Comparison of ENCODE assay signal across 8 mouse cellular contexts in genomic region chr11:72488753-72489271, GRCm38 (mm10). TPM values are rescaled to one million over a fixed set of nuclear protein-coding genes. Genes with fewer than 3 reads are reported as not detected.
A peak's percentile ranks its signal among the peaks of the same experiment; 100 is the strongest.
DNase-seq lines count a peak whose midpoint lies in the region; ATAC-seq and TF ChIP-seq lines count a peak whose summit lies in the region.

No protein-coding gene starts in this region.

- ATAC-seq in heart, embryonic 13.5 days (ENCODE audit: extremely low read depth, insufficient number of reproducible peaks, low FRiP score, low TSS enrichment) = no peak
- ATAC-seq in megakaryocyte, adult 5-6 weeks (ENCODE audit: poor library complexity, severe bottlenecking) = peak; percentile 23
- ATAC-seq in inflammation-experienced regulatory T-cells, adult 6 months = no peak

- H3K4me3 ChIP-seq in testis, adult 2 months (ENCODE audit: control insufficient read depth, low read depth, low read length) = peak overlapping the region; percentile 64
- peak overlapping the region; percentile 71 for H3K4me3 ChIP-seq in heart, embryonic 13.5 days

- H3K27ac ChIP-seq in testis, adult 2 months (ENCODE audit: control insufficient read depth, insufficient read depth, low read depth, low read length) = no peak overlapping the region
- H3K27ac ChIP-seq in heart, embryonic 13.5 days (replicated peaks) = no peak overlapping the region

- no peak for TF ChIP-seq POLR2A in testis, adult 2 months (IDR thresholded peaks at IDR 0.05; ENCODE audit: control insufficient read depth, low read depth, low read length)

- no peaks in the 10 kb centered on the region for H3K27me3 ChIP-seq in testis, adult 2 months (ENCODE audit: control insufficient read depth, insufficient read depth, low read length)
- H3K27me3 ChIP-seq in heart, embryonic 13.5 days (replicated peaks) = peaks cover 78% of the 10 kb centered on the region

- DNase-seq in testis, postnatal 10 days (ENCODE audit: low spot score) = no peak
- DNase-seq in embryo, embryonic 10 days (ENCODE audit: low spot score) = peak; percentile 35
- DNase-seq in layer of hippocampus, postnatal 25 days (ENCODE audit: extremely low spot score in 1 of 2, low spot score in 1 of 2) = peak; percentile 56 to 63
- DNase-seq in right cerebral cortex, postnatal 4 days = peak; percentile 79

- peak overlapping the region; percentile 90 for H3K4me2 ChIP-seq in heart, embryonic 13.5 days

- H3K9me3 ChIP-seq in heart, embryonic 13.5 days = no peaks in the 10 kb centered on the region

- H3K9ac ChIP-seq in heart, embryonic 13.5 days = peak overlapping the region; percentile 83

- 1% methylated on average over 38 of the region's 38 CpGs for WGBS in heart, embryonic 13.5 days

- H3K36me3 ChIP-seq in testis, adult 2 months (ENCODE audit: control insufficient read depth, insufficient read depth, low read length) = no peaks in the 10 kb centered on the region
- H3K36me3 ChIP-seq in heart, embryonic 13.5 days = no peaks in the 10 kb centered on the region

- TF ChIP-seq CTCF in testis, adult 2 months (IDR thresholded peaks at IDR 0.05; ENCODE audit: control insufficient read depth, insufficient read depth, insufficient replicate concordance, low read depth, low read length) = no peak

- H3K4me1 ChIP-seq in testis, adult 2 months (ENCODE audit: control insufficient read depth, insufficient read depth, low read length) = peaks cover 12% of the 10 kb centered on the region
- H3K4me1 ChIP-seq in heart, embryonic 13.5 days = peaks cover 45% of the 10 kb centered on the region

RNA-seq across cellular contexts. Expression of gene Spns2, which starts 0.9 kb away (rescaled TPM):
- 11.4 and 12.1 TPM in 2 replicates for polyA plus RNA-seq in testis, adult 2 months (2012; rRNA removed)
- 1.9 and 2.4 TPM in 2 replicates for polyA plus RNA-seq in heart, embryonic 13.5 days (2015; fragmentation: Nextera tagmentation; extraction: Ambion mirVana)
- 10 to 100 TPM; 95.8 to 97.0 TPM for total RNA-seq in layer of hippocampus, postnatal 25 days (2021)
- 2.8 and 2.9 TPM in 2 replicates for total RNA-seq in megakaryocyte, adult 5-6 weeks (2015)
- 0.15 and 4.8 TPM in 2 replicates for total RNA-seq in megakaryocyte, adult 5-6 weeks (2017)
- not detected for polyA plus RNA-seq in inflammation-experienced regulatory T-cells, adult 6 months (2017; shearing (Covaris generic))

RNA-seq across cellular contexts. Expression of gene Mybbp1a, which starts 47.7 kb away (rescaled TPM):
- 13.6 and 14.0 TPM in 2 replicates for polyA plus RNA-seq in testis, adult 2 months (2012; rRNA removed)
- polyA plus RNA-seq in heart, embryonic 13.5 days (2015; fragmentation: Nextera tagmentation; extraction: Ambion mirVana) = 82.3 and 88.2 TPM in 2 replicates
- total RNA-seq in layer of hippocampus, postnatal 25 days (2021) = 10 to 100 TPM; 48.3 to 54.0 TPM
- total RNA-seq in megakaryocyte, adult 5-6 weeks (2015) = 62.4 and 71.7 TPM in 2 replicates
- 35.4 and 36.0 TPM in 2 replicates for total RNA-seq in megakaryocyte, adult 5-6 weeks (2017)
- 10 to 100 TPM; 46.1 to 71.2 (median 64.1) TPM for polyA plus RNA-seq in inflammation-experienced regulatory T-cells, adult 6 months (2017; shearing (Covaris generic))

RNA-seq across cellular contexts. Expression of gene Ggt6, which starts 53.5 kb away (rescaled TPM):
- 0.10 TPM in 2 replicates for polyA plus RNA-seq in testis, adult 2 months (2012; rRNA removed)
- polyA plus RNA-seq in heart, embryonic 13.5 days (2015; fragmentation: Nextera tagmentation; extraction: Ambion mirVana) = not detected in 2 replicates
- under 1 TPM in 1 of 2 experiments, not detected in 1; 0.20 TPM for total RNA-seq in layer of hippocampus, postnatal 25 days (2021)
- total RNA-seq in megakaryocyte, adult 5-6 weeks (2015) = not detected in 2 replicates
- total RNA-seq in megakaryocyte, adult 5-6 weeks (2017) = not detected in 2 replicates
- polyA plus RNA-seq in inflammation-experienced regulatory T-cells, adult 6 months (2017; shearing (Covaris generic)) = not detected
